Mouse (Mus musculus): Measurements from ENCODE around the gene Ubox5. TPM values are rescaled to one million over a fixed set of nuclear protein-coding genes. Genes with fewer than 3 reads are reported as not detected.

The Ubox5 gene
- polyA plus RNA-seq, 1 experiment from 2014 or later = 7.5 TPM

DNA sequence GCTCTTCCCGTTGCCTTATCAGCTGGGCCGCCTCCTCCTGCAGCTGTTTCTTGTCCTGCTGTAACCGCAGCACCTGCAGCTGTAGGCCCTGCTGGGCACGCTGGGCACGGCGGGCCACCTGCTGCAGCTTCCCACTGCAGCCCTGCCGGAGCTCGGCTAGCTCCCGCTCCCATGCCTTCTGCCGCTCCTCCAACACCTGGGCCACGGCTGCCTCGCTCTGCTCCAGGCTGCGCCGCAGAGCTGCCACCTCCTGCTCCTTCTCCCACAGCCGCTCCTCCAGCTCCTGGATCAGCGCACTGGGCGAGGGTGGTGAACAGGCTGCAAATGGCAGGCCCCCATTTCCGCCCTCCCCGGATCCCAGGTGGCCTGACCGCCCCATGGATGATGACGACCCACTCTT, 6.0 kb upstream of the Ubox5 start:
- Histone ChIP-seq H3K9ac (ENCODE audit: low read depth, low read length) (peak overlapping the region; percentile 44; the same call in 1 of the 2 replicates), H3K9me3 (replicated peaks; ENCODE audit: low read length) (no peaks in the 10 kb centered on the region), H3K4me1 (replicated peaks; ENCODE audit: insufficient read depth, low read length) (peaks cover 28% of the 10 kb centered on the region), H3K27me3 (ENCODE audit: insufficient read depth, low read length) (no peaks in the 10 kb centered on the region), H3K4me2 (ENCODE audit: low read length) (peak overlapping the region; percentile 54), H3K4me3 (replicated peaks; ENCODE audit: low read depth, low read length) (0 out of 2 replicates have a peak overlapping the region, but pooled peaks have one; percentile 1), H3K36me3 (ENCODE audit: insufficient read depth, low read length) (peaks cover 9% of the 10 kb centered on the region; the same call in 1 of the 2 replicates), H3K27ac (no peak overlapping the region; the same call in 1 of the 2 replicates)
- no peak for TF ChIP-seq CTCF (IDR thresholded peaks at IDR 0.05; ENCODE audit: low read depth)
- 36% methylated on average over 21 of the region's 21 CpGs for WGBS
- DNase-seq (ENCODE audit: low spot score) (no peak), ATAC-seq (replicated peaks; ENCODE audit: low FRiP score, low read depth) (no peak)

DNA sequence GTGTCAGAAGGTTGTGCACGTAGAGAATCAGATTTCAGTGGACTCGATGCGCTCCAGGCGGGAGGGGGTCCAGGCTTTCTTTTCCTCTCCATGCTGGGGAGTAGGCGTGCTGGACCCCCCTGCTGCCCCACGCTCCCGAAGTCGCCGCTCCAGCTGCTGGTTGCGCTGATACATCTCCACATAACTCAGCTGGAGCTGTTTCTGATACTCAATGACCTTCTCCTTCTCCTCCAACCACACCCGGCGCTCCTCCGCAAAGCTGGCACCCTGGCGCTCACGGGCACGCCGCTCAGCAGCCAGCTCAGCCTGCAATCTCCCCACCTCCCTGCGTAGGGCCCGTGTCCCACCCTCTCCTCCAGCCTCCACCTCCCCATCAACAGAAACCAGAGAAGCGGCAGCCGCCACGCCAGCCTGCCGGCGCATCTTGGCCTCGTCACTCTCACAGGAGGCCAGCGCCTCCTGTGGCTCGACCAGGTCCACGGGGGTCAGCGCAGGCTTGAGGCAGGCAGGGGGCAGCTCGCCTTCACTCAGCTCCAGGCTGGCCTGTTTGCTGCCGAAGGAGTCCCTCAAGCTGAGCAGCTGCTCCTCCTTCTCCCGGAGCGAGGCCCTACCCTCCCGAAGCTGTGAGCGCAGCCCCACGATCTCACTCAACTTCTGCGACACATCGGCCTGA, 5.0 kb upstream of the Ubox5 start:
- Histone ChIP-seq H3K4me2 (ENCODE audit: low read length) (peak overlapping the region; percentile 54), H3K36me3 (ENCODE audit: insufficient read depth, low read length) (peaks cover 9% of the 10 kb centered on the region; the same call in 1 of the 2 replicates), H3K4me3 (replicated peaks; ENCODE audit: low read depth, low read length) (peak overlapping the region; percentile 13), H3K9me3 (replicated peaks; ENCODE audit: low read length) (no peaks in the 10 kb centered on the region), H3K27me3 (ENCODE audit: insufficient read depth, low read length) (no peaks in the 10 kb centered on the region), H3K9ac (ENCODE audit: low read depth, low read length) (peak overlapping the region; percentile 44), H3K4me1 (replicated peaks; ENCODE audit: insufficient read depth, low read length) (peaks cover 28% of the 10 kb centered on the region), H3K27ac (no peak overlapping the region)
- 0 out of 2 replicates have a peak, but pooled peaks have one; percentile 6 for ATAC-seq (replicated peaks; ENCODE audit: low FRiP score, low read depth)
- 8% methylated on average over 38 of the region's 38 CpGs for WGBS
- TF ChIP-seq CTCF (IDR thresholded peaks at IDR 0.05; ENCODE audit: low read depth) = peak; percentile 65
- peak; percentile 71 for DNase-seq (ENCODE audit: low spot score)

DNA sequence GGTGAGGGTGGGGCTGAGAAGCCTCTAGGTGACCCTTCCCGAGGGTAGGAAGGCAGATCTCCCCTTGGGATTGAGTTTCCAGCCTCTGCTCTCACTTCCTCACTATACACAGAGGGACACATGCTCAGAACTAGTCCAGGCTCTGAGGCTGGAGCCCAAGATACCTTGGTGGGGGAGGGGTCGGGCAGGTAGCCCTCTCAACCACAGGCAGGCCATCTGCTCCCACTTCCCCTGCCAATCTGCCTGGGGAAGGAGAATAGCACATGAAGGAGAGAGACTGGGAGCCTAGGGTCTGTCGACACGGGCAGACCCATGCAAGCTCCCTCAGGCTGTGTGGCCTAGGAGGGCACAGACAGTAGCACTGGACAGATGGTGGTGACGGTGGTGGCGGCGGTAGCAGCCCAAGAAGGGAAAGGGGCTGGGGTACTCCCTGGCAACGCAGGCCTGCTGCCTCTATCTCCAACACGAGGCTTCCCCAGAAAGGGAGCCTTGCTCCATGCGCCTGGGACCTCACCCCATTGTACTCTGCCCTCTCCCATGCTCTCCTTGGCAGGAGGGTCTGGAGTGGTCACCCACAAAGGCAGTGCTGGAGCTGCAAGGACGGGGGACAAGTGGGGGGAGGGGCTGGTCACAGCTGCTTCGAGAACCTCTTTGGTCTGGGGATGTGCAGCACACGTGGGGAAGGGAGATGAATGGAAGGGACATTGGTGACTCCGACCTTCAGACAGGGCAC, 4.3 kb upstream of the Ubox5 start:
- Histone ChIP-seq H3K4me1 (replicated peaks; ENCODE audit: insufficient read depth, low read length) (peaks cover 28% of the 10 kb centered on the region), H3K4me3 (replicated peaks; ENCODE audit: low read depth, low read length) (no peak overlapping the region), H3K27me3 (ENCODE audit: insufficient read depth, low read length) (no peaks in the 10 kb centered on the region), H3K9me3 (replicated peaks; ENCODE audit: low read length) (no peaks in the 10 kb centered on the region), H3K9ac (ENCODE audit: low read depth, low read length) (peak overlapping the region; percentile 44; the same call in 1 of the 2 replicates), H3K27ac (0 out of 2 replicates have a peak overlapping the region, but pooled peaks have one; percentile 2), H3K4me2 (ENCODE audit: low read length) (peak overlapping the region; percentile 54), H3K36me3 (ENCODE audit: insufficient read depth, low read length) (peaks cover 9% of the 10 kb centered on the region; the same call in 1 of the 2 replicates)
- 37% methylated on average over 14 of the region's 14 CpGs for WGBS
- ATAC-seq (replicated peaks; ENCODE audit: low FRiP score, low read depth) (no peak), DNase-seq (ENCODE audit: low spot score) (no peak)
- TF ChIP-seq CTCF (IDR thresholded peaks at IDR 0.05; ENCODE audit: low read depth) = no peak

DNA sequence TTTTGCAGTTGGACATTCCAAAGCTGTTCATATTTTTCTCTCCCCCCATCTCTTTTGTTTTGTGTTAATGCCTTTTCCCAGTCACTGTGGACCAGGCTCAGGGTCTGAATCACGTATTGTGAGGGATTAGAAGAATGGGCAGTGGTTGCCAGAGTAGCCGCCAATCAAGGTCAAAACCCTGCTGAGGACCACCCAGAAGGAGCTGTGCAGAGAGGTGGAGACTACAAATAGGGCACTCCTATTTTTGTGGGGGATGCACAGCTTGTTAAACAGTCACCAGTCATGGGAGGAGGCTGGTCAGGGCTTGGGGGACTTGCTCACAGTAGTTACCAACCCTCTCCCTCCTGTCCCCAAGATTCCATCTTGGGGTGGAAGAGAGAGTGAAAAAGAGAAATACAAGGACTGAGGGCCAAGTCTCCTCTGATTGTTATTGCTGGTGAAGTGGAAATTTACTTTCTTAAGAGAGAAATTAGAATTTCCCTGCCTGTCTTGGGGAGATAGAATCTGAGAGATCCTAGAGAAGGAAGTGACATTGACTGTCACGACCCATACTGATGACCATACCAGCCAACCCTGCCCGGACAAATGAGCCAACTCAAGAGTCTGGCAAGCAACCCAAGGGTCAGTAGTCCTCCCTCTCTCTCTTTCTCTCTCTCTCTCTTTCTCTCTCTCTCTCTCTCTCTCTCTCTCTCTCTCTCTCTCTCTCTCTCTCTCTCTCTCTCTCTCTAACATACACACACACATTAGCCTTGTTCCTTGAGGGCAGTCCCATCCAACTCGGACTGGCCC, 3.2 kb upstream of the Ubox5 start:
- no peak for TF ChIP-seq CTCF (IDR thresholded peaks at IDR 0.05; ENCODE audit: low read depth)

DNA sequence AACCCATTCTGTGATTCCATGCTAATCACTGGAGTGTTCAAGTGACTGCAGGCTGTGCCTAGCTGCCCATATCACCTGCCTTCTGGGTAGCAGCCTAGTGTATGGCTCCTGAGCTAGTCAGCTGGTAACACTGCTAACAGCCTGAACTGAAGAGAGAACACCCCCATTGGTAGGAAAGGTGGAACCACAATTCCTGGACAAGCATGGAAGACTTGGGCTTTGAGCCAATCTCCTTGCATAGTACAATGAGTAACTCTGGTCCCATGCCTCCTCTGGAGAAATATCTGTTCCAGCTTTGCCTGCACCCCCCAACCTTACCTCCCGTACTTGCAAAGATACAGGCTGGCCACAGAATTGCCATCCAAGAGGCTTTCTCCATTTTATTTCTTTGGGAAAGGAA, 2.6 kb upstream of the Ubox5 start:
- no peak overlapping the region for H3K9ac ChIP-seq (ENCODE audit: low read depth, low read length)
- 73% methylated on average over 1 of the region's 1 CpGs for WGBS
- no peak for TF ChIP-seq CTCF (IDR thresholded peaks at IDR 0.05; ENCODE audit: low read depth)
- H3K4me3 ChIP-seq (replicated peaks; ENCODE audit: low read depth, low read length) = no peak overlapping the region
- peaks cover 33% of the 10 kb centered on the region for H3K4me1 ChIP-seq (replicated peaks; ENCODE audit: insufficient read depth, low read length)
- no peaks in the 10 kb centered on the region for H3K9me3 ChIP-seq (replicated peaks; ENCODE audit: low read length)
- DNase-seq (ENCODE audit: low spot score) = peak; percentile 22
- ATAC-seq (replicated peaks; ENCODE audit: low FRiP score, low read depth) = peak; percentile 40
- H3K4me2 ChIP-seq (ENCODE audit: low read length) = no peak overlapping the region
- peaks cover 13% of the 10 kb centered on the region for H3K36me3 ChIP-seq (ENCODE audit: insufficient read depth, low read length)
- no peaks in the 10 kb centered on the region for H3K27me3 ChIP-seq (ENCODE audit: insufficient read depth, low read length)
- H3K27ac ChIP-seq = no peak overlapping the region

More for the DNA sequence above, 3.2 kb upstream of the Ubox5 start:
- Histone ChIP-seq H3K4me3 (replicated peaks; ENCODE audit: low read depth, low read length) (no peak overlapping the region), H3K9ac (ENCODE audit: low read depth, low read length) (no peak overlapping the region), H3K36me3 (ENCODE audit: insufficient read depth, low read length) (peaks cover 9% of the 10 kb centered on the region; the same call in 1 of the 2 replicates), H3K9me3 (replicated peaks; ENCODE audit: low read length) (no peaks in the 10 kb centered on the region), H3K27ac (peak overlapping the region; percentile 19; the same call in 1 of the 2 replicates), H3K27me3 (ENCODE audit: insufficient read depth, low read length) (no peaks in the 10 kb centered on the region), H3K4me2 (ENCODE audit: low read length) (no peak overlapping the region), H3K4me1 (replicated peaks; ENCODE audit: insufficient read depth, low read length) (peaks cover 33% of the 10 kb centered on the region)
- WGBS = 58% methylated on average over 5 of the region's 5 CpGs
- DNase-seq (ENCODE audit: low spot score) (no peak), ATAC-seq (replicated peaks; ENCODE audit: low FRiP score, low read depth) (no peak)

All from kidney, postnatal 0 days (tissue).